Mouse (Mus musculus) lung, adult 2 months (tissue): ENCODE measurements around the gene Phldb1.

Experiments used
- CTCF ChIP-seq: fragments of 200-500 bp; IDR thresholded peaks from 2 replicates; pipeline ENCODE4 v1.5.1; 2011; ENCODE audit warnings: mild to moderate bottlenecking, low read length, control low read depth; ENCODE audit not compliant: insufficient read depth
- POLR2A ChIP-seq: fragments of 200-500 bp; IDR thresholded peaks from 2 replicates; pipeline ENCODE4 v1.6.1; 2011; ENCODE audit warnings: low read depth, mild to moderate bottlenecking, control low read depth, low read length, borderline replicate concordance; ENCODE audit errors: extremely low read depth

- TF ChIP-seq POLR2A (no peak), CTCF (no peak)
Observed at GRCm38 (mm10) chr9:44691671-44692520, 43.1 kb downstream of the Phldb1 start.
